Mouse (Mus musculus) G1E (cell line): Measurements from ENCODE around the gene Fgfr2. TPM values are rescaled to one million over a fixed set of nuclear protein-coding genes. Genes with fewer than 3 reads are reported as not detected.

ENCODE experiments used
- ATAC-seq: 2 replicates; pipeline ENCODE4 v1.8.0; 2016; ENCODE audit warnings: mild to moderate bottlenecking; ENCODE audit not compliant: insufficient number of reproducible peaks, poor library complexity, low FRiP score, severe bottlenecking; ENCODE audit errors: extremely low read depth
- DNase-seq: peaks from one replicate; pipeline ENCODE4 v3.0.0; 2012; ENCODE audit warnings: low spot score
- H3K27me3 ChIP-seq: 2 replicates; pipeline ENCODE4 v1.6.1; 2012; ENCODE audit warnings: mild to moderate bottlenecking, low read length, inconsistent platforms; ENCODE audit not compliant: insufficient read depth
- H3K36me3 ChIP-seq: replicated peaks from 2 replicates; pipeline ENCODE3; 2012; ENCODE audit warnings: mild to moderate bottlenecking, inconsistent platforms
- H3K4me1 ChIP-seq: 2 replicates; pipeline ENCODE4 v1.6.1; 2012; ENCODE audit warnings: low read depth, low read length, inconsistent platforms, mixed read lengths; ENCODE audit not compliant: insufficient read depth
- H3K4me3 ChIP-seq: 2 replicates; pipeline ENCODE4 v1.5.1; 2012; ENCODE audit warnings: low read depth, mild to moderate bottlenecking, inconsistent platforms, low read length, moderate library complexity, mixed read lengths
- H3K9me3 ChIP-seq: replicated peaks from 2 replicates; pipeline ENCODE4 v1.6.1; 2012; ENCODE audit warnings: inconsistent platforms
- CTCF ChIP-seq: IDR thresholded peaks from 2 replicates; pipeline ENCODE4 v1.5.1; 2012; ENCODE audit warnings: low read depth, low read length, inconsistent platforms, mixed read lengths
- GATA1 ChIP-seq: IDR thresholded peaks from 2 replicates; pipeline ENCODE4 v1.6.1; 2012; ENCODE audit warnings: borderline replicate concordance, low read length, inconsistent platforms, mixed read lengths
- GATA2 ChIP-seq: IDR thresholded peaks from 2 replicates; pipeline ENCODE4 v1.6.1; 2012; ENCODE audit warnings: low read depth, low read length, inconsistent platforms, borderline replicate concordance
- POLR2AphosphoS5 ChIP-seq: IDR thresholded peaks from 2 replicates; pipeline ENCODE4 v1.6.1; 2012; ENCODE audit warnings: low read depth, low read length, inconsistent platforms; ENCODE audit not compliant: insufficient replicate concordance
- TAL1 ChIP-seq: conservative IDR thresholded peaks from 2 replicates; pipeline ENCODE4 v1.6.1; 2012; ENCODE audit warnings: low read depth, low read length, inconsistent platforms, mixed read lengths
- polyA plus RNA-seq: library from polyadenylated mRNA; stranded (reverse); fragments of >175 nt; gene quantifications from 2 replicates; pipeline ENCODE4 v1.2.3, GENCODE M21; 2012
- total RNA-seq, 2 experiments: library from RNA; stranded (forward) in 1 of 2; stranded (reverse) in 1 of 2; fragments of 200-1000 nt in 1 of 2; fragments of >200 nt in 1 of 2; fragmentation: Nextera tagmentation in 1 of 2; gene quantifications; 2 replicates each; pipeline ENCODE4 v1.2.3; 2014 to 2017

Gene Fgfr2
- total and polyA plus RNA-seq, 3 experiments: 0.22 TPM; not detected in 2

GRCm38 (mm10) chr7:132208946-132209651 lies 914.1 kb downstream of the Fgfr2 start:
- no peaks in the 10 kb centered on the region for H3K4me1 ChIP-seq
- H3K4me3 ChIP-seq: no peak overlapping the region
- H3K9me3 ChIP-seq: peaks cover 80% of the 10 kb centered on the region
- DNase-seq (no peak), ATAC-seq (no peak)
- no peak for TF ChIP-seq GATA2
- no peak for TF ChIP-seq POLR2AphosphoS5
- no peak for TF ChIP-seq CTCF
- TF ChIP-seq GATA1: no peak
- no peak for TF ChIP-seq TAL1
- no peaks in the 10 kb centered on the region for H3K27me3 ChIP-seq
- no peaks in the 10 kb centered on the region for H3K36me3 ChIP-seq

GRCm38 (mm10) chr7:132204073-132204612 lies 919.0 kb downstream of the Fgfr2 start:
- H3K4me3 ChIP-seq: no peak overlapping the region
- no peaks in the 10 kb centered on the region for H3K4me1 ChIP-seq
- DNase-seq (no peak), ATAC-seq (no peak)
- H3K27me3 ChIP-seq: no peaks in the 10 kb centered on the region
- H3K36me3 ChIP-seq: no peaks in the 10 kb centered on the region
- peaks cover 65% of the 10 kb centered on the region for H3K9me3 ChIP-seq
- no peak for TF ChIP-seq CTCF
- no peak for TF ChIP-seq GATA1
- TF ChIP-seq GATA2: no peak
- TF ChIP-seq POLR2AphosphoS5: no peak
- no peak for TF ChIP-seq TAL1

- Histone ChIP-seq H3K4me3 (no peak overlapping the region), H3K4me1 (no peaks in the 10 kb centered on the region), H3K36me3 (no peaks in the 10 kb centered on the region), H3K27me3 (no peaks in the 10 kb centered on the region), H3K9me3 (peaks cover 65% of the 10 kb centered on the region)
- DNase-seq (no peak), ATAC-seq (no peak)
- no peak for TF ChIP-seq CTCF
- TF ChIP-seq POLR2AphosphoS5: no peak
- no peak for TF ChIP-seq GATA2
- TF ChIP-seq GATA1: no peak
- TF ChIP-seq TAL1: no peak
These were observed 923.5 kb downstream of the Fgfr2 start for GRCm38 (mm10) chr7:132199686-132200085.

- Histone ChIP-seq H3K36me3 (no peaks in the 10 kb centered on the region), H3K4me1 (no peaks in the 10 kb centered on the region), H3K9me3 (peaks cover 67% of the 10 kb centered on the region), H3K4me3 (no peak overlapping the region), H3K27me3 (no peaks in the 10 kb centered on the region)
- DNase-seq: no peak
- no peak for TF ChIP-seq GATA1
- no peak for TF ChIP-seq TAL1
- no peak for TF ChIP-seq CTCF
- TF ChIP-seq GATA2: no peak
- TF ChIP-seq POLR2AphosphoS5: no peak
- ATAC-seq: no peak
These were observed 924.3 kb downstream of the Fgfr2 start for GRCm38 (mm10) chr7:132198806-132199205.

- H3K27me3 ChIP-seq: no peaks in the 10 kb centered on the region
These were observed 925.2 kb downstream of the Fgfr2 start for GRCm38 (mm10) chr7:132197817-132198475.

GRCm38 (mm10) chr7:132196581-132196980 lies 926.6 kb downstream of the Fgfr2 start:
- TF ChIP-seq POLR2AphosphoS5 (no peak), GATA1 (no peak), CTCF (no peak)
- H3K4me1 ChIP-seq: no peaks in the 10 kb centered on the region
- H3K27me3 ChIP-seq: no peaks in the 10 kb centered on the region
- no peak for ATAC-seq
- peaks cover 68% of the 10 kb centered on the region for H3K9me3 ChIP-seq
- H3K36me3 ChIP-seq: no peaks in the 10 kb centered on the region
- no peak for DNase-seq
- H3K4me3 ChIP-seq: no peak overlapping the region

More at GRCm38 (mm10) chr7:132197817-132198475, 925.2 kb downstream of the Fgfr2 start:
- Histone ChIP-seq H3K9me3 (peaks cover 72% of the 10 kb centered on the region), H3K36me3 (no peaks in the 10 kb centered on the region), H3K4me3 (no peak overlapping the region), H3K4me1 (no peaks in the 10 kb centered on the region)
- TF ChIP-seq POLR2AphosphoS5: no peak
- ATAC-seq (no peak), DNase-seq (no peak)
